Mouse (Mus musculus) inflammation-experienced regulatory T-cells, adult 6 months (primary cell): ENCODE measurements around the gene Abhd13. TPM values are rescaled to one million over a fixed set of nuclear protein-coding genes. Genes with fewer than 3 reads are reported as not detected.

Source experiments
- ATAC-seq: one replicate; pipeline ENCODE4 v1.8.0; 2017
- polyA plus RNA-seq, 3 experiments: library from polyadenylated mRNA; unstranded; fragments of 100-300 nt; shearing (Covaris generic); gene quantifications; one replicate each; pipeline ENCODE4 v1.2.1; 2017

Abhd13 gene
- 1 to 10 TPM; 3.4 to 5.9 (median 3.5) TPM for polyA plus RNA-seq

DNA sequence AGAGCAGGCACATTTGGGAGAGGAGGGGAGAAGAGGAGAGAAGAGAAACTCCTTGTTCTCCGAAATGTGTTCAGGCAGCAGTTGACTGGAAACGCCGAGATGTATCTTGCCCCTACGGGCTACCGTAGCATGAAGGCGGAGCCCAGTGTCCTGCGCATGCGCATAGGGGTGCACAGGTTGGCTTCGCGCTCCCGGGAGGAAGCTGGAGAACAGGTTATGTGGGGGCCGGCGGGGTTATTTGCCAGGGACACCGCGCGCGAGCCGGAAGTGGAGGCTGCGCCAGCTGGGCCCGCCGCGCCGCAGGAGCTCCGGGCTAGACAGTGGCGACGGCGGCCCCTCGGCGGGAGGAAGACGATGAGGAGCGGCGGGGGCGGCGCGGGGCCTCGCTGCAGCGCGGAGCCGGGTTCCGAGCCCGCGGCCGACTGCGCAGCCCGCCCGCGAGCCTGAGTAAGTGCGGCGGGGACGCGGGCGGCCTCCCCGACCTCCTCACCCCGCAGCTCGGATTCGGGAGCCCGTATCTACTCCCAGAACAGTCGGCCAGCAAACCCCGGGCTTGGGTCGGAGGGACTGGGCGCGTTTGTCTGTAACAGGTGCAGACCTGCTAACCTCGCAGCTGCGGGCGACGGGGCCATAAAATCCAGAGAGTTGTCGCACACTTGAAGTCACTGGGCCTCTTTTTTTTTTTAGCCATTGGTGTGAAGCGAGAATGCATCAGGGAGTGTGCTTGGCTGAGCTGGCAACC lies at the start of gene Abhd13, which contains the start of gene Lig4:
Gene Abhd13 (plus strand): TSS at position 135 of the 742 bp plus-strand sequence.
Gene Lig4 (minus strand): TSS at position 114 of the 742 bp plus-strand sequence.
- ATAC-seq, result peak; percentile 68

DNA sequence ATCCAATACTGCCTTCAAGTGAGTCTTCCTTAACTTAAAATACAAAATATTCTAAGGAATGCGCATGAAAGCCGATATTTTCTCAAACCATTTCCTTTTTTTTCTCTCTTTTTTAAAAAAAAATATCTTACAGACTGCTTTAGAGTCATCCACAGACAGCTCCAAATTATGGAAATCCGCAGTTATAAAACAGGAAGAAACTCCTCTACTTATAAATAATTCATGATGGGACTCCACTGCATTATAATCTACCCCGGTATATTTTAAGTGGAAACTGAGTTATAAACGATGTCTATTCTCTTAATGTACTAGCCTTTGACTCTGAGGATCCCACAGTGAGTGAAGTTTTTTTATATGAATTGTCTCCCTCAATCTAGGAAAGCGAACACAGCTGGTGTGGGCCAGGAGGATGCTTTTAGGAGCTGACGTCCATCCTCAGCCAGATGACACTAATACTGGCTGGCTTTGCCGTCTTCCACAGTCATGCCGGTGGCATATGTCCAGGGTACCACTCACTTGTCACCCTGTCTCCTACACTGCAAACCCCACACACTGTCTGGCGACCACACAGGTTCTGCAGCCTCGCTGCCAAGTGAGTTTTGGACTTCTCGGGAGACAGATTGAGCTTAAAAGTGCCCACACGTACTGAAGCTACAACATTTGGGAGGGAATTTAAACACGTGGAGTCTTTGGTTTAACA lies 47.6 kb upstream of the Abhd13 start:
- ATAC-seq, result no peak

DNA sequence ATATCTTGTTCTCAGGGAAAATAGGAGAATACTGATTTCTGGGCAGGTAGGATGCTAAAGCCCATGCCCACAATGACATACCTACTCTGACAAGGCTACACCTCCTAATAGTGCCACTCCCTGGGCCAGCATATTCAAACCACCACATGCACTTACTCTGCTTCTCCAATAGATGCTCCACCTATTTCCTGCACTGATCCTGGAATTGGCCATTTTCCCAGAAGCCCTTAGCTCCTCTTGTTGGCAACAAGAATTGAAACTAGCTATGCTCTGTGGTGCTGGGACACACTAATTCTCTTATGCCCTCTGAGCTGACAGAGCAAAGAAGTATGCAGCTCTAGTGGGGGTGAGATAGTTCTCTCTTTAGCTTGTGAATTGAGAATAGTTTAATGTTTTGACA lies 44.8 kb upstream of the Abhd13 start:
- no peak for ATAC-seq

DNA sequence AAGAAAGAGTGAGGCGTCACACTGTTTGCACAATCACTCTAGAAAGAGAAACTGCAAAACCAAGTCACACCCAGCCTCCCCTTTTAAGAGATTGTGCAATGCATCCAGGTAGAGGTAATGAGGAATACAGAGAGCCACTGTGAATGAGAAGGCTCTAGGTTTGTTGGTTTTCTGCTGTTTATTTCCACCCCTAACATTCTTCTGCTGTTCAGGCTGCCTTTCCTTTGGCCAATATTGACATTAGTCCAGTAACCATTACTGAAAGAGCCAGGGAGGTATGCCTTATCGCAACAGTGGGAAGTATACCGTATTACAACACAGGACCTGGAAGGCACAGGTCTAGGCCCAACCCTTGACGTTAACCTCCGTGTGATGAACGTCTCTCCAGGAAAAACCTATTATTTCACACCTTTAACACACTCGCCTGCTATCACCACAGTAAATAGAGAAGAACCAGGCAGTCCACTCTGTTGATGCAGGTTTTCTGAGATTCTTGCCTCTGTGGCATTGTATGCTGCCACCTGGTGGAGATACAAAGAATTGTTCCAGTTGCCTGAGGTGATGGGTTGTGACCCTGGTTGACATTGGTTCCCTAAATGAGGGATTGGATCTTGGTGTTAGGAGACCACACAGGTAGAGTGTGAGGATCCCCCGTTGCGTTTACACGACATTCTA lies 42.5 kb upstream of the Abhd13 start:
- ATAC-seq, result no peak

- ATAC-seq, result no peak
These were observed 41.9 kb upstream of the Abhd13 start for GRCm38 (mm10) chr8:9935574-9935973.

- no peak for ATAC-seq
These were observed 28.2 kb upstream of the Abhd13 start for GRCm38 (mm10) chr8:9949134-9949890.

- no peak for ATAC-seq
These were observed 19.2 kb upstream of the Abhd13 start for GRCm38 (mm10) chr8:9958338-9958737.

- no peak for ATAC-seq
These were observed 17.6 kb upstream of the Abhd13 start for GRCm38 (mm10) chr8:9959919-9960318.

- no peak for ATAC-seq
These were observed 5.6 kb upstream of the Abhd13 start for GRCm38 (mm10) chr8:9971866-9972265.

- ATAC-seq, result no peak
These were observed 2.2 kb upstream of the Abhd13 start for GRCm38 (mm10) chr8:9975276-9975675.

DNA sequence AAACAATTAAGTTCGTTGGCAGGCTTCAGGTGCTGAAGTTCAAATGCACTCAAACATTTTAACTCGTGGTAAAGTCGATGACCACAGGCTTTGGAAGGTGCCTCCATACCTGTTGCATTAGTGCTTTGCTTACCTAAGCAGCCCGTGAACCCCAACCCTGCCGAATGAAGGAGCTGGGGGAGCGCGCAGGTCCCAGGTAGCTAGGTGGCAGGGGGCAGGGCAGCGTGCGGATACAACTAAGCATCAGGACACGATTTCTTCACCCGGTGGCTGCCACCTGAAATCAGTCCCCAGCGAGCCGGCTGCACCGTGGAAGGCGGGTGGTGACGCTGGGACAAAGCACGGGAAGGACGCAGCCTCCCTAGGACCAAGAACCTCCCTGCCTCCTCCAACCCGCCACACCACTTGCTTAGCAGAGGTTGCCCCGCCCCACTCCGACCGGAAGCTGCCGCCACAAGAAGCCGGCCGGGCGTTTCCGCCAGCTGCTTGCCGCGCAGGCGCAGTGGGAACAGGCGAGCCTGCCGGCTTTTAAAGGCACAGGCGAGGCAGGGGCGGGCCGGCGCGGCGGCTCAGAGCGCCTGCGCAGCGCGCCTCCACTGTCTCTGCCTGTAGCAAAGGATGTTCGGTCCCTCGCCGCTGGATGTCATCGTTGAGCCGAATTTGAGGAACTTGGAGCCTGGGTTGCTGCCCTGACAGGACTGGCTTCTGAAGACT lies 1.5 kb upstream of the Abhd13 start:
- peak; percentile 81 for ATAC-seq

DNA sequence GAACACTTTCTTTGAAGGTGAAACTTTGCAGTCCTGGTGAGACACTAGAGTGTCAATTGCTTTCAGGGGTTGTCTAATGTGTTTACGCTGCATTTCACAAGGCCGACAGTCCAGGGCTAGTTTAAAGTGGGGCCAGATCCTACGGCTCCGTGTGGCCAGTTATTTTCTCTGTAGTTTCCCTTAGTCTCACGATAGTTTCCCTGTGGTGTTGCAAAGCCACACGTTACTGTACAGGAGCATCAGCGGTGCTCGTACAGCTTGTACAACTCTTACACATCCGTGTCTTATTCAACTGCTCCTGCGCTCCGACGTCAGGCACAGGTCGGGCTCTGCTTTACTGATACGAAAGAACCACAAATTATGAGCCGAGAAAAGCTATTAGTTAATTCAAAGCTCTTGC lies 491 bp upstream of the Abhd13 start:
- ATAC-seq, result no peak

DNA sequence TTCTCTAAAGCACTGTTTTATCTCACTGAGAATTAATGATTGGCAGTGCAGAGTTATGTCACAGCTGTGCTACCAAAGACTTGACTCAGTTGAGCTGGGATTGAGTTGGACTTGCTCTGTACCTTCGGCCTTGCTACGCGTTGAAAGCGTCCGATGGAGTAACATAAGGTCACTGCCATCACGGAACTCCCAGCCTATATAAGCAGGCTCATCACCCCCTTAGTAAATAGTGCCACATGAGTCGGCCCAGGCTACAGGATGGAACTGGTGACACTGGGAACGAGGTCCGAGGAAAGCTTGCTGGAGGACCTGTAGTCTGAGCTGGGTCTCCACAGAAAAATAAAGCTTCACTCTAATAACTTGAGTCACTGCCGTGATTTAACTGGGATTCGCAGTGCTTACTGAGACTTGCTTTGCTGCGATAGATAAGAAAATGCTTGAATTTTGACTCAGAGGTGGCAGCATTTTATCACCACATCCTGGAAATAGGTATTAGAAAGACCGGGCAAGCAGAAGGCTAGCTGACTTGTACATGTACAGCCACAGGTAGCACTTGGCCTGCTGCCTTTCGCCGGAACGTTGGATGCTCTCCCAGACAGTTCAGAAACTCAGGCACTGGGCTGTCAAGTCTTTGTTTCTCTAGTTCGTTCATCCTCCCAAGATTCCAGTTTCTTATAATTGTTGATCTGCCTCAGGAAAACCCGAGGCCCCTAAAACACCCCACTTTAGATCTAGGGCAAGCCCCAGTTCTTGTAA lies 1.1 kb downstream of the Abhd13 start:
- ATAC-seq, result no peak

DNA sequence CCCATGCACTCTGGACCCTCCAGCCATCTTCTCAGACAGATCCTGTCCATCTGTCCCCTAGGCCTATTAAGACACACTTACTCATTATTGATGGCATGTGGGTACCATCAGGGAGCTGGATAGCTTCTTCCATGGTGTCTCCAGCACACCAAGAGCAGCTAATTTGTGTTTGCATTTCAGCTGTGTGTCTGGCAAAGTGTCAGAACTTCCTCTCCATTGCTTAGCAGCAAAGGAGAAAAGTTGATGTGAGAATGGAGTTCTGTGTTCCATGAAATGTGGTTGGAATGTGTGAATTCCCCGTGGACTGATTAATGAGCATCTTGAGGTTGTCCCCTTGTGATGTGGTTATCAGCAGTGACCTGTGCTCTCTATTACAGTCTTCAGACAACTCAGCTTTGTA lies 2.2 kb downstream of the Abhd13 start:
- ATAC-seq, result no peak

GRCm38 (mm10) chr8:9980188-9980587 lies 2.7 kb downstream of the Abhd13 start:
- ATAC-seq, result no peak

DNA sequence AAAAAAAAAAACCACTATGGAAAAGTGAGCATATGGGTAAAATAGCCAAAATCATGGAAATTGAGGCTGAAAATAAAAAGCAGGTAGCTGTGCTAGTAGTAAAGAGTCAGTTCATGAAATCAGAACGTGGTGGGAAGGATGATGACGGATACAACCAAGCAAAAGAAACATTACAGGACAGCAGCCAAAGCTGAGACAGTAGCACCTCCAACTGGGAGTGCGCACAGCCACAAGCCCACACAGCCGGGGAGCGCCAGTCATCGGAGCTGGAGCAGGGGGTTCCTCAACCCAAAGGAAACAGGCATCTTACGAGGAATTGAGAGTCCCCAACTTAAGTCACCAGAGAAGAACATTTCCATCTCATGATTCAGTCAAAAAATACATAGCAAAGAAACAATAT lies 26.6 kb downstream of the Abhd13 start:
- no peak for ATAC-seq

DNA sequence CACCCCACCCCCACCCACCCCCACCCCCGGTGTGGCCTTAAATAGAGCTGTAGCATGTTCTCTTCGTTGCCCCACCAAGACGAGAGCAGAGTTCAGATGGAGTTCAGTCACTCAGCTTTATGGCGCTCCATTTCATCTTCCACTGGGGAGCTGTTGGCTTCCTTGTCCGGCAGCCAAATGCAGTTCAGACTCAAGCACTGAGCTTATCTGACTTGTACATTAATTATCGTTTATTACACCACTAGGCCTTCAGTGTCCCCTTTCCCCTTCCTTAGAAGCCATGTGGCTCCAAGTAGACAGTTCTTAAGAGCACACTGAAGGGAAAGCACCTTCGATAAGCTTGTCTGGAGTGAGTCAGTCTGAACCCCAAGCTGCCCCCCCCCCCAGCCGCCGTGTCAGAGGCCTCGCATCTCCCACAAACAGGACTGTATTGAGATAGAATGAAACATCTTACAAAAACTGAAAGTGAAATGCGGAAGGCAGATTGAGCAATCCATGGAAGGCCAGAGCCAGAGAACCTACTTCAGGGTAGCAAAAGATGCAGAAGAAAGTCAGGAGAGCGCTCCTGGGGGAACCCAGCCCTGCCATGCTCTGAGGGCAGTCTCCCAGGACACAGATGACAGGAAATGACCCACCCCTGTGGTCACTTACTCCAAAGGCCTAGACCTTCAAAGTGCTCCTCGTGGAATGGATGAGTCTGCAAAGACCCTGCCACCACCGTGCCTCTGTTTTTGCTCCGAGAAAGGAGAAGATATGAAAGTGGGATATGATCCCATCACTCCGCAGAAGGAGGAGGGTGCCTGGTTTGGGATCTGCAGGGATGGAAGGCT lies 28.9 kb downstream of the Abhd13 start, which contains the start of gene Tnfsf13b:
Gene Tnfsf13b (plus strand): TSS at position 312 of the 830 bp plus-strand sequence.
- peak; percentile 79 for ATAC-seq

DNA sequence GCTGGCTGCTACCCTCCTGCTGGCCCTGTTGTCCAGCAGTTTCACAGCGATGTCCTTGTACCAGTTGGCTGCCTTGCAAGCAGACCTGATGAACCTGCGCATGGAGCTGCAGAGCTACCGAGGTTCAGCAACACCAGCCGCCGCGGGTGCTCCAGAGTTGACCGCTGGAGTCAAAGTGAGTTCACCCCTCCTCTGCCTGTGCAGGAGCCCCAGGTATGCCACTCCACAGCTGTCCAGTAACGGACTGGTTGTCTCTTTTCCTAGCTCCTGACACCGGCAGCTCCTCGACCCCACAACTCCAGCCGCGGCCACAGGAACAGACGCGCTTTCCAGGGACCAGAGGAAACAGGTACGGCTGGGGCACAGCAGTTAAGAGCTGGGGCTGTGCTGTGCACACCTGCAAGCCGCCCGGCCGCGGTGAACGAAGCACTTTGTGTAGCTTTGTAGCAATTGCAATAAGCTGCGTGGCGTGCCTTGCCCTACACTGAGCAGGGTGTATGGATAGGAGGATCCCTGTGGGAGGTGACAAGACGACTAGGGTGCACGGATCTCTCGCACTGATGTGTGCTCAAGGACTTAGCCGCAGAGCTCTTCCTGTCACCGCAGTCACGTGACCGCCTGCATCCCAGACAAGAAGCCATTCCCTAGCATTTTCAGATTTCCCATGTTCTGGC lies 29.6 kb downstream of the Abhd13 start:
- ATAC-seq, result peak; percentile 33

DNA sequence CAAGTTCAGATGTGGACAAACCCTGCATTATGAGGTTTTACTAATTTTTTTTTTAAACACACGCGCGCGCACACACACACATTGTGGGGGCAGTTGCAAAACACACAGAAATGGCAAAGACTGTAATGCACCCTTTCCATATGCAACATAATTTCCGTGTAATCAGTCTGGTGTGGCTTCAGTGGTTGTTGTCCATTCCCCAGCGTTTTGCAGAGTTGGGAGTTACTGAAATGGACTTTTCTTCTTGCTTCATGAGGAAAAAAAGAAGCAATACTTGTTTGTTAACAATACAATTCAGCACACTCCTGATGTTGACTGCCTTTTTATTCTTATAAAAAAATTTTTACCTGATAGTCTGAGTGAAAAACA lies 30.1 kb downstream of the Abhd13 start:
- ATAC-seq, result no peak

GRCm38 (mm10) chr8:10016252-10016651 lies 38.7 kb downstream of the Abhd13 start:
- ATAC-seq, result no peak
